Mouse (Mus musculus): Measurements from ENCODE around the gene Fgd5.
"Not testable (repeated sequence)": the region's sequence is repeated elsewhere in the genome, so short reads cannot be mapped to it uniquely, and the experiment has no call there.

Fgd5 gene

GRCm38 (mm10) chr6:91978371-91979300 lies at the start of gene Fgd5:
TSS of gene Fgd5 (plus strand) at chr6:91978878.
- DNase-seq (ENCODE audit: low read depth, low spot score): no peak

DNA sequence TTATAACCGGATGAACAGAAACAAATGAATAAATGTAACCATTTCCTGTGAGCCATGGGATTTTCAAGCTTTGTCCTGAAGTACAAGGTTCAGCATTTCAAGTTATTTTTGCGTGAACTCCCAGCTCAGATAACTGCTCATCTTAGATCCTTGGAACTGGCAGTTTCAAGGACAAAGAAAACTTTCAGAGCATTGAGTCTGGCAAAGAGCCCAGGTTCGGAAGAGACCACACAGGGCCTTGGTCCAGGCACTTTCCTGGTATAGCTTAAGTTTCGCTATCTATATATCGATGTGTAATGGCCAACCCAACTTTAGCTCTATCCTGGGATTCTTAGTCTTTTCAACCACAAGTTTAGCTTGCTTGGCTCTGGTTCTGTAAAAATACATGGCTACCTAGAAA lies 47.4 kb upstream of the Fgd5 start:
- no peak for DNase-seq (ENCODE audit: low read depth, low spot score)

GRCm38 (mm10) chr6:91938491-91938890 lies 40.2 kb upstream of the Fgd5 start:
- DNase-seq (ENCODE audit: low read depth, low spot score): no peak

GRCm38 (mm10) chr6:91948426-91948825 lies 30.3 kb upstream of the Fgd5 start:
- no peak for DNase-seq (ENCODE audit: low read depth, low spot score)

DNA sequence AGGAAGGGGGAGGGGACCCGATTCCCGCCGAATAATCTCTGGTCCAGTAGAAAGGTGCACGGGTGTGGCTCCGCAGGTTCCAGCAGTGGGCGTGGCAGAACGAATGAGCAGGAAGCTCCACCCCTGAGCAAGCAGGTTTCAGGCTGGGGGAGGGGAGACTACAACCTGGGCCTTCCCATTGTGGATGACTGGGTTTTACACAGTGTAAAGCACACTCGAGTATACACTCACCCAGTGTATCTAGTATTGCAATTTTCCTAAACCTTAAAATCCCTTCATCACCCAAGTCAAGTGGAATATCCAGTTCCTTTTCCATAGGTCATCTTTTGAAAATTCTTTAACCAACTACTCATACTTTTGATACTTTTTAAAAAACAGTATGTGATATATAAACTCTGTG lies 20.7 kb upstream of the Fgd5 start:
- DNase-seq (ENCODE audit: low read depth, low spot score): not testable (repeated sequence)

DNA sequence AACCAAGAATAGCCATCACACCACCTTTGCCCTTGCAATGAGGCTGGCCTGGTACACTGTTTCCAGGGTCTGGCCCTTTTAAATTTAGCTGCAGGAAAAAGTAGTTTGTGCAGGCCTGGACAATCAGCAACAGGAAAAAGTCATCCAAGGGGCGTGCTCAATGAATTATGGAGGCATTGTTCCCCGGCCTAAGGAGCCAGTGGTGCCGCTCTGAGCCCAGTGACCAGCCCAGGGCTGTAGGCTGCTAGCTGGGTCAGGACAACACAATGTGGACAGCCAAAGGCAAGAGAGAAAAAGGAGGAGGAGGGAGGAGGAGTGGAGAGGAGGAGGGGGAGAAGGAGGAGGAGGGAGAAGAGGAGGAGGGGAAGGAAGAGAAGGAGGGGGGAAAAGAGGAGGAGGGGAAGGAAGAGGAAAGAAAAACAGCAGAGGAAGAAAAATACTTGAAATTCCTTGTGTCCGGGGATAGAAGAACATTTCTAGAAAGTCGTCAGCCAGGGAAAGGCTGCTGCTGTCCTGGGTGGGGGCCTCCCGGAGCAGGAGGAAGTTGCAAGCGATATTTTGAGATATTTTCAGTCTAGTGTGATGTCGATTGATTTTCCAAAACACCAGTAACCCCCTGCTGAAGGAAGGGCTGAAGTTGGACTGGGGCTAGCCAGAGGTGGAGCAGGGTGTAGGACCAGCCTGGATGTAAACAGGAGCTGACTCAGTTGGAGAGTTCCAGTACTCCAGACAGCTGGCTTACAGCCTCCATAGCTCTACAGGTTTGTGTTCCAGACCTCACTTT lies 18.5 kb upstream of the Fgd5 start:
- DNase-seq (ENCODE audit: low read depth, low spot score): no peak

DNA sequence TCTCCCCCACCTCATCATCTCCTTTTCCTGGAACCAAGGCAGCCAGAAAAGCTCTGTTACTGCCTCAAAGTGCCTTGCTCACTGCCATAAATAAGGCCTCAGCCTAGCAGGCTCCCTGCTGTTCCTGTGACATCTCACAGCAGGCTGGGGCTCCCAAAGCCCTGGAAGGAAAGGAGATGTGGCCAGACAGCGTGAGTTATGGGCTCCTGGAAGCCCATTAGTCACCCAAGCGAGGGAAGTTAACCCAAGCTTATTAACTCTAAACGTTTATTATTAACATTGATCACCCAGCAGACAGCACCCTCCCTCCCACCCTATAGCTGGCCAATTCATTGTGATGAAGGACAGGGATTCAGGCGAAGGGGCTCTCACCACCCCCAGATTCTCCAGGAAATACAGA lies 15.2 kb upstream of the Fgd5 start:
- no peak for DNase-seq (ENCODE audit: low read depth, low spot score)

DNA sequence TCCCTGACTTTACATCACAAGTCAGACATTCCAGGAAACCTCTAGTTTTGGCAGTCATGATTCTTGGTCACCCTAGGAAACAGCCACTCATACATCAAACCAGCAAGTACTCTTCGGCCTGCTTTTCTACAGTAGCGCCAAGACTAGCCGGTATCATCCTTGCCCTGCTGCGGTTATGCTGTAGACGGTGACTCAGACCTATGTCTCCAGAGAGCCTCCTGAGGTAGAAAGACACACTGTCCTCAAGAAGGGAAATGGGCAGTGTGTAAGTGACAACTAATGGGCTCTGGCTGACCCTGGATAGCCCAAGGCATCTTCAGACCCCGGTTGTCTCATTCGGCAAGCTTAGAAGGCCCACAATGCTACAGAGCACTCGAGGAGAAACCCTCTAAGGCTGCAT lies 13.6 kb upstream of the Fgd5 start:
- DNase-seq (ENCODE audit: low read depth, low spot score): no peak

GRCm38 (mm10) chr6:91966006-91966405 lies 12.7 kb upstream of the Fgd5 start:
- DNase-seq (ENCODE audit: low read depth, low spot score): no peak

DNA sequence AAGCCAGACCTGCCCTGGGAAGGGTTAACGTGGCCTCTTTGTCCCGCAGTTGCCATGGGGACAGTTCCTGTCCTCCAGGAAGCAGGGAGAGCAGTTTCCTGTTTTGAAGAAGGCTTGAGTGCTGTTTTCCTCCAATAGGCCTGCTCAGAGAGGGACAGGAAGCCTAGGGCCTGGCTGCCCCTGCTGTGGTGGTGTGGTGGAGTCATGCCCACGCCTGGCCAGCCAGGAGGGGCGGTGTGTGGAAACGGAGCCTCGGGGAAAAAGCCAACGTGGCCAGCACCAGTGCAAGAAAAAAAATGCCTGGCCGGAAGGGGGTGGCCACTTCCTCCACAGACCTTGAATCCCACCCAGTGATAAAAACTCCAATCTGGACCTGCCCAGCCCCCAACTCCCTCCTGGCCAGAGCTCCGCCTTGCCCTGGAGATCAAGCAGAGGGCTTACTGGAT lies 6.5 kb upstream of the Fgd5 start:
- no peak for DNase-seq (ENCODE audit: low read depth, low spot score)

GRCm38 (mm10) chr6:91973972-91974371 lies 4.7 kb upstream of the Fgd5 start:
- DNase-seq (ENCODE audit: low read depth, low spot score): no peak

GRCm38 (mm10) chr6:91979301-91979996 lies 771 bp downstream of the Fgd5 start:
- no peak for DNase-seq (ENCODE audit: low read depth, low spot score)

DNA sequence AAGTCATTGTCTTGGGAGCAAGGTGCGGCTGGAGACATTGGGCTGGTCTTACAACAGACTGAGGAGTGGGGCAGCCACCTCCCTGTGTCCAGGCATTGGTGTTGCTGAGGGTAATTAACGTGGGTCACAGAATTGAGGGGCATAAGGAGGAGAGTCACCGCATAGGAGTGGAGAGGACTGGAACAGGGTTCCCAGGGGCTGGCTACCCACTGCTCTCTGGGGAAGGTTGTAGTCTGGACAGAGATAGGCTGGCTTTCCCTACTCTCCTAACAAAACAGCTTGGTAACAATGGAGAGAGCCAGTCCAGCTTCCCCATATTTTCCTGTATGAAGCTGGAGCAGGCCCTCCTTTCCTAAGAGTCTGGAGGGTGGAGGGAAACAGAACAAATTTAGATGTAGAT lies 1.3 kb downstream of the Fgd5 start:
- no peak for DNase-seq (ENCODE audit: low read depth, low spot score)

DNA sequence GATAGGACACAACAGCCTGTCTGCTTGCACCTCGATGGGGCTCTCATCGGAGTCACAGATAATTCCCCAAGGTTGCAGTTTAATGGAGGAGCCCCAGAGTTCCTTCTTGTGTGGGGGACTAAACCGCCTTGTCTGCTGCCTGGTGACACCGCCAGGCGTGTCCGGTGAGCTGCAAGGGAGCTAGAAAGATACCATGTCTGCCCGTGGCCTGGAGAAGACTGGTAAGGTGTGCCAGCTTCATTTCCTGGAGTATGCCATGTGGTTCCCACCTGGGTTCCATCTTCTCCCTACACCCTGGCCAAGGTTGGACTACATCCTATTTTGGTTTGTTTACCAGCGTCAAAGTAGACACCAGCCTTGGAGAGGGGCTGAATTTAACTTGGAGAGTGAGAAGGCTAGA lies 11.4 kb downstream of the Fgd5 start:
- no peak for DNase-seq (ENCODE audit: low read depth, low spot score)

DNA sequence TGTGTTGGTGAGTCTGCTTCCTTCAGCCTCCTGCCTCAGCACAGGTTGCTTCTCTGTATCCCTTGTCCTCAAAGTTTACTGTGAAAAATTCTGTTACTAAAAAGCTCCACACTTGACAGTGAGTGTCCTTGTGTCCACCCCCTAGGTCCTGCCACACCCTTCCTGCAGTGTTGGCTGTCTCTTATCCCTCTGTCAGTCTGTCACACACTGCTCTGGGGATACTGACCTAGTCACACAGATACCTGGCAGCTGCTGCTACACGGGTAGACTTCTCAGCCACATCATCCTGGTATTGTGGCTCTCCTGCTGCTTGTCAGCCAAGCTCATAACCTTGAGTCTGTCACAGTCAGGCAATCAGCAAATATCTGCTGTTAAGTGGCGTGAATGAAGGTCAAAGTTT lies 14.1 kb downstream of the Fgd5 start:
- no peak for DNase-seq (ENCODE audit: low read depth, low spot score)

- no peak for DNase-seq (ENCODE audit: low read depth, low spot score)
These were observed 15.3 kb downstream of the Fgd5 start for GRCm38 (mm10) chr6:91993795-91994505.

- DNase-seq (ENCODE audit: low read depth, low spot score): no peak
These were observed 17.4 kb downstream of the Fgd5 start for GRCm38 (mm10) chr6:91996072-91996471.

GRCm38 (mm10) chr6:92002558-92003285 lies 24.0 kb downstream of the Fgd5 start:
- no peak for DNase-seq (ENCODE audit: low read depth, low spot score)

GRCm38 (mm10) chr6:92003646-92004045 lies 25.0 kb downstream of the Fgd5 start:
- DNase-seq (ENCODE audit: low read depth, low spot score): no peak

DNA sequence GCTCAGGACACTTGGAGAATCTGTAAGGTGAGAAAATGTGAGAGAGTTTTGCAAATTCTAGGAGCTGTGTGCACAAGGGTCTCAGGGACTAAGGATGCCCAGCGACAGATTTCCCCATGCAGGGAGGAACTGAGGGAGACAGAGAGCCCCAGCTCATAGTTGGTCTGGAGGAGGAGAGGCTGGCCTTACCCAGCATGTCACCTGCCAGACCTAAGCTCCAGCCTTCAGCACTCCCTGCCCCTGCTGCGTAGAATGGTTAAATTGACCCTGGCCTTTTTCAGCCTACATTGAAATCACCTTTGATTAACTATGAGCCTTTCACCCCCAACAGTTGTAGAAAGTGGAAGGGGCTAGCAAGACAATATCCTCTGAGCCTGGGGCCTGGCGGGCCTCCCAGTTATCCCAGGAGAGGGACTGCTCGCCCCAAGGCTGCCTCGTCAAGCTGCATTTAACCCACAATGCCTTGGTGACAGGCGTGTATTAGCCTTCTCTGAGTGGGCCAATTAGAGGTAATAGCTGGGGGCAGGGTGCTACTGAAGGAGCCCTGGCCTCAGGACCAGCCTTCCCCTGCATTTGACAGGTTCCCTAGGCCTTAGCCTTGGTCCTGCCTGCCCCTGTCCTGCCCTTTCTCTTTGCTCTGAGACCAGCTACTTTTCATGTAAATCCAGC lies 25.6 kb downstream of the Fgd5 start:
- DNase-seq (ENCODE audit: low read depth, low spot score): no peak

All from WW6 (cell line).